Mouse (Mus musculus): ENCODE data around the gene Tm4sf5. TPM values are rescaled to one million over a fixed set of nuclear protein-coding genes. Genes with fewer than 3 reads are reported as not detected.

Gene Tm4sf5
- polyA plus RNA-seq, 1 experiment, result 8.0 TPM

GRCm38 (mm10) chr11:70553940-70554339 lies 48.9 kb downstream of the Tm4sf5 start:
- no peaks in the 10 kb centered on the region for H3K36me3 ChIP-seq (ENCODE audit: control insufficient read depth, insufficient read depth, low read length)
- no peak overlapping the region for H3K4me3 ChIP-seq (ENCODE audit: control insufficient read depth, insufficient read depth, low read length)
- WGBS, result 85% methylated on average over 7 of the region's 7 CpGs
- no peak overlapping the region for H3K27ac ChIP-seq (ENCODE audit: control insufficient read depth, insufficient read depth, low read length)
- H3K4me1 ChIP-seq (replicated peaks; ENCODE audit: control insufficient read depth, insufficient read depth, low read length), result no peaks in the 10 kb centered on the region
- DNase-seq, result no peak
- no peak for TF ChIP-seq POLR2A (IDR thresholded peaks at IDR 0.05; ENCODE audit: control insufficient read depth, extremely low read depth, insufficient read depth, low read length, poor library complexity)
- no peak for TF ChIP-seq CTCF (IDR thresholded peaks at IDR 0.05; ENCODE audit: borderline replicate concordance, control insufficient read depth, extremely low read depth, insufficient read depth, low read length, poor library complexity)
- H3K27me3 ChIP-seq (ENCODE audit: control insufficient read depth, insufficient read depth, low read length), result no peaks in the 10 kb centered on the region

- Histone ChIP-seq H3K36me3 (ENCODE audit: control insufficient read depth, insufficient read depth, low read length) (no peaks in the 10 kb centered on the region), H3K4me1 (replicated peaks; ENCODE audit: control insufficient read depth, insufficient read depth, low read length) (peaks cover 4% of the 10 kb centered on the region), H3K4me3 (ENCODE audit: control insufficient read depth, insufficient read depth, low read length) (no peak overlapping the region), H3K27ac (ENCODE audit: control insufficient read depth, insufficient read depth, low read length) (no peak overlapping the region), H3K27me3 (ENCODE audit: control insufficient read depth, insufficient read depth, low read length) (no peaks in the 10 kb centered on the region)
- DNase-seq, result no peak
- TF ChIP-seq POLR2A (IDR thresholded peaks at IDR 0.05; ENCODE audit: control insufficient read depth, extremely low read depth, insufficient read depth, low read length, poor library complexity), result no peak
- no peak for TF ChIP-seq CTCF (IDR thresholded peaks at IDR 0.05; ENCODE audit: borderline replicate concordance, control insufficient read depth, extremely low read depth, insufficient read depth, low read length, poor library complexity)
- 92% methylated on average over 9 of the region's 9 CpGs for WGBS
These were observed 52.5 kb downstream of the Tm4sf5 start for GRCm38 (mm10) chr11:70557545-70557944.

Other genes with a start within 250 kb of the Tm4sf5 start
- gene Alox12, start 249.9 kb upstream of the Tm4sf5 start, polyA plus RNA-seq (2012; rRNA removed), result 0.68 and 1.2 TPM in 2 replicates
- 38.5 and 44.2 TPM in 2 replicates for gene Alox12e, start 182.6 kb upstream of the Tm4sf5 start, polyA plus RNA-seq (2012; rRNA removed)
- 10.3 and 14.5 TPM in 2 replicates for gene Alox15, start 153.2 kb upstream of the Tm4sf5 start, polyA plus RNA-seq (2012; rRNA removed)
- gene Pelp1, start 95.2 kb upstream of the Tm4sf5 start, polyA plus RNA-seq (2012; rRNA removed), result 33.0 and 40.4 TPM in 2 replicates
- gene Arrb2, start 72.6 kb upstream of the Tm4sf5 start, polyA plus RNA-seq (2012; rRNA removed), result 213 and 220 TPM in 2 replicates
- 29.1 and 34.8 TPM in 2 replicates for gene Med11, start 53.3 kb upstream of the Tm4sf5 start, polyA plus RNA-seq (2012; rRNA removed)
- gene Zmynd15, start 45.8 kb upstream of the Tm4sf5 start, polyA plus RNA-seq (2012; rRNA removed), result 27.0 and 31.2 TPM in 2 replicates
- 57.7 and 92.8 TPM in 2 replicates for gene Cxcl16, start 45.3 kb upstream of the Tm4sf5 start, polyA plus RNA-seq (2012; rRNA removed)
- 5.3 and 7.2 TPM in 2 replicates for gene Vmo1, start 9.4 kb downstream of the Tm4sf5 start, polyA plus RNA-seq (2012; rRNA removed)
- 0.22 and 0.50 TPM in 2 replicates for gene Gltpd2, start 14.0 kb downstream of the Tm4sf5 start, polyA plus RNA-seq (2012; rRNA removed)
- gene Psmb6, start 20.1 kb downstream of the Tm4sf5 start, polyA plus RNA-seq (2012; rRNA removed), result 387 and 460 TPM in 2 replicates
- not detected in 2 replicates for gene Gm40193, start 27.7 kb downstream of the Tm4sf5 start, polyA plus RNA-seq (2012; rRNA removed)
- gene Pld2, start 34.8 kb downstream of the Tm4sf5 start, polyA plus RNA-seq (2012; rRNA removed), result 12.8 and 16.1 TPM in 2 replicates
- gene Mink1, start 57.6 kb downstream of the Tm4sf5 start, polyA plus RNA-seq (2012; rRNA removed), result 151 and 172 TPM in 2 replicates
- 0.15 TPM in 1 of 2 replicates, not detected in the other for gene 4930544D05Rik, start 110.6 kb downstream of the Tm4sf5 start, polyA plus RNA-seq (2012; rRNA removed)
- 0.53 and 1.1 TPM in 2 replicates for gene Chrne, start 114.0 kb downstream of the Tm4sf5 start, polyA plus RNA-seq (2012; rRNA removed)
- 0.04 TPM in 2 replicates for gene Gp1ba, start 133.9 kb downstream of the Tm4sf5 start, polyA plus RNA-seq (2012; rRNA removed)
- 285 and 346 TPM in 2 replicates for gene Rnf167, start 142.0 kb downstream of the Tm4sf5 start, polyA plus RNA-seq (2012; rRNA removed)
- 132 and 162 TPM in 2 replicates for gene Slc25a11, start 142.2 kb downstream of the Tm4sf5 start, polyA plus RNA-seq (2012; rRNA removed)
- 3,213 and 4,498 TPM in 2 replicates for gene Pfn1, start 149.4 kb downstream of the Tm4sf5 start, polyA plus RNA-seq (2012; rRNA removed)
- gene Eno3, start 152.0 kb downstream of the Tm4sf5 start, polyA plus RNA-seq (2012; rRNA removed), result 25.3 and 75.8 TPM in 2 replicates
- gene Spag7, start 164.2 kb downstream of the Tm4sf5 start, polyA plus RNA-seq (2012; rRNA removed), result 27.5 and 32.2 TPM in 2 replicates
- 38.4 and 42.7 TPM in 2 replicates for gene Camta2, start 182.9 kb downstream of the Tm4sf5 start, polyA plus RNA-seq (2012; rRNA removed)
- gene Inca1, start 194.9 kb downstream of the Tm4sf5 start, polyA plus RNA-seq (2012; rRNA removed), result 1.1 and 1.9 TPM in 2 replicates
- gene Kif1c, start 195.3 kb downstream of the Tm4sf5 start, polyA plus RNA-seq (2012; rRNA removed), result 25.5 and 32.1 TPM in 2 replicates

All from thymus, adult 2 months (tissue).